Mouse (Mus musculus): Measurements from ENCODE around the gene Drg1. TPM values are rescaled to one million over a fixed set of nuclear protein-coding genes. Genes with fewer than 3 reads are reported as not detected.

The Drg1 gene
- polyA plus RNA-seq, 1 experiment from 2014 or later, result 235 TPM

Other genes with a start within 250 kb of the Drg1 start
- gene Sfi1, start 73.0 kb downstream of the Drg1 start, polyA plus RNA-seq (2015; fragmentation: Nextera tagmentation; extraction: Ambion mirVana), result 13.5 and 16.2 TPM in 2 replicates
- 50.4 and 52.4 TPM in 2 replicates for gene Eif4enif1, start 64.0 kb downstream of the Drg1 start, polyA plus RNA-seq (2015; fragmentation: Nextera tagmentation; extraction: Ambion mirVana)
- gene Patz1, start 22.5 kb upstream of the Drg1 start, polyA plus RNA-seq (2015; fragmentation: Nextera tagmentation; extraction: Ambion mirVana), result 69.6 TPM in 2 replicates
- gene Pik3ip1, start 64.0 kb upstream of the Drg1 start, polyA plus RNA-seq (2015; fragmentation: Nextera tagmentation; extraction: Ambion mirVana), result 25.4 and 25.5 TPM in 2 replicates
- 138 and 150 TPM in 2 replicates for gene Limk2, start 142.8 kb upstream of the Drg1 start, polyA plus RNA-seq (2015; fragmentation: Nextera tagmentation; extraction: Ambion mirVana)
- 42.9 and 43.7 TPM in 2 replicates for gene Rnf185, start 185.9 kb upstream of the Drg1 start, polyA plus RNA-seq (2015; fragmentation: Nextera tagmentation; extraction: Ambion mirVana)
- 0.61 and 0.62 TPM in 2 replicates for gene Pla2g3, start 221.9 kb upstream of the Drg1 start, polyA plus RNA-seq (2015; fragmentation: Nextera tagmentation; extraction: Ambion mirVana)
- 3.3 and 4.1 TPM in 2 replicates for gene Inpp5j, start 238.4 kb upstream of the Drg1 start, polyA plus RNA-seq (2015; fragmentation: Nextera tagmentation; extraction: Ambion mirVana)
- 55.8 and 58.4 TPM in 2 replicates for gene Selenom, start 248.3 kb upstream of the Drg1 start, polyA plus RNA-seq (2015; fragmentation: Nextera tagmentation; extraction: Ambion mirVana)

Data from hindbrain, embryonic 13.5 days (tissue).